Mouse (Mus musculus) lung, postnatal 0 days (tissue): Measurements from ENCODE around the gene Pcdh7.

ENCODE experiments used
- CTCF ChIP-seq: IDR thresholded peaks from 2 replicates; pipeline ENCODE4 v1.5.1; 2016; ENCODE audit warnings: antibody characterized with exemption, mild to moderate bottlenecking
- EP300 ChIP-seq: IDR thresholded peaks from 2 replicates; pipeline ENCODE4 v1.6.1; 2016; ENCODE audit warnings: antibody characterized with exemption, mild to moderate bottlenecking, control low read depth

GRCm38 (mm10) chr5:58116096-58116495, 398.3 kb downstream of the Pcdh7 start:
- TF ChIP-seq CTCF (no peak), EP300 (no peak)
